Mouse (Mus musculus): ENCODE data around the gene Jak3.

Jak3 gene

GRCm38 (mm10) chr8:71665331-71666130, 10.6 kb upstream of the Jak3 start:
- DNase-seq, result peak; percentile 47

GRCm38 (mm10) chr8:71666855-71667254, 9.2 kb upstream of the Jak3 start:
- no peak for DNase-seq

DNA sequence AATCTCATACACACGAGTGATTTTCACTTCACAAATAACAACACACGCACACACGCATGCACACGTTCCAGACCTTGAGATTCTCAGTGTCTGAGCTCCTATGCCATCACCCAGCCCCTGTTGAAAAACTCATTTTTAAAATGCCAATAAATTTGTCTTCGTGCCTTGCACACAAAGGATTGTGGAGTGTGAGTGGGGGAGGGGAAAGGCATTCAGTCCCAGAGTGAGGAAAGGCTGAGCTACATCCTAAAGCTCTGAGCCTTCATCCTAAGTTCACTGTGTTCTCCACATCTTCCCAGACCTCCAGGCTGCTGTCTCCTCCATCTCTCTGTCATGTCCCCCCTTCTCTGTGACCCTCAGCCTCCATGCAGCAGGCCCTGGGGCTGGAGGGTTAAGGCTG, 8.8 kb upstream of the Jak3 start:
- no peak for DNase-seq

DNA sequence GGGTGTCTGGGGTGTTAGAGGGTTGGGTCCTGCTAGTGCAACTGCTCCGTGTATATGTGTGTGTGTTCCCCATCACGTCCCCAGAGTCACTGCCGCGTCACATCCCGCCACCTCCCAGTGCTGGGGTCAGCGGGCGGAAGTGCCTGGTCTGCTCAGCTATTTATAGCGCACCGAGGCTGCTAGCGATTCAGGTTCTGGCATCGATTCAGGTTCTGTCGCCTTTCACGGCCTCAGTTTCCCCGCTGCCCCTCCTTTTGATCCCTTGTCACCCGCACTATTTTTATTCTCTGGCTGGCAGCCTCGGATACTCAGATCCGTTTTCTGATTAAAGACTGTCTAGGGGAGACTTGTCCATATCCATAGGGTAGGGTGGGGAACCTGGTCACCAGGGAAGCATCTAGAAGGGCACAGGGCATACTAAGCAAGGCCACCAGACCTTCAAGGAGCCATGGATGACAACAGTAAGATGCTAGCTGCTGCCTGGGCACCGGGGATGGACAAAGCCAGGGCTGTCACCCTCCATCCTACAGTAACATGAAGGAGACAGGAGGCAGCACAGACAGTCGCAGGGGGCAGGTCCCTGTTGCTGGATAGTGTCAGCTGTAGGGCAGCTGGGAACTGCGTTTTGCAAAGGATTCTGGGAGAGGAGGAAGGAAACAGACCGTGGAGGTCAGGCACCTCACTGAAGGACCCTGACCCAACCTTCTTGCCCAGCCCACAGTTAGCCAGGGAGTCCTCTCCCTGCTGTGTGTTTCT, 7.7 kb upstream of the Jak3 start:
- DNase-seq, result no peak

- no peak for DNase-seq
Measured at GRCm38 (mm10) chr8:71670198-71670597, 5.9 kb upstream of the Jak3 start.

DNA sequence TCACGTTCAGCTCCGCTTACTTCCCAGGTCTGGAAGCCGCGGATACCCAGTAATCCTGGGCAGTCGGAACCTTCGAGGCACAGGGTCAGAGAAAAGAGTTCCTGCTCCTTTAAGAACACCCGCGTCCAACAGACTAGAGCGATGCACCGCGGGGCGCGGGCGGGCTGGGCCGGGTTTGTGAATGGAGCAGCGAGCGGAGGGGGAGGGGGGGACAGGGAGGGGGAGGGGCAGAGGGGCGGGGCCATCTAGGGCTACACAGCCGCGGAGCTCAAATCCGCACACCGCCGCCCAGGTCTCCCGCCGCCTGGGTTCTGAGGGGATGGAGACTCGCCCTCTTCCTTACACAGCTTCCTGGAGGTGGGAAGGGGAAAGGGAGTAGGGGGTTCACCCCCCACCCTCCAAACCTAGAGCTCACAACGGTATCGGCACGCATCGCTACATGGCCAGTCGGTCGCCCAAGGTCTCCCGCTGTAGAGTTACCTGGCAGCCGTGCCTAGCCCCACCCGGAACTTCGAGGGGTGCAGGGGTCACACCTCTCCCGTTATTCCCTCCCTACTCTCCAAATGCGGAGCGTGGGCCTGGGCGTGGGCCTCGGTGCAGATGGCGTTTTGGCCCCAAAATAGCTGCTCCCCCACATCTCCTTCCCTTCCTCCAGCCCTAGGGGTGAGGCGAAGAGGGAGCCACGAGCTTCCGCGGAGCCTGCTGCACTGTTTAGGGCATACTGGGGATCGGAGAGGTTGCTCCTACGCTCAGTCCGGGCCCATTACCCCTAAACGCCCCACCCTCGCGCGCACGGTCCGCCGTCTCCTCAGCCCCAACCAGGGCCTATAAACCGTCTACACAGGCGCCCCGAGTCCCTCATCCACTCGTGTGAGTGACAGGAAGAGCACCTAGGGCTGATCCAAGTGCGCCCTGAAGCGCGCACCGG, 5.2 kb upstream of the Jak3 start:
- DNase-seq, result no peak

- peak; percentile 91 for DNase-seq
Measured at GRCm38 (mm10) chr8:71671549-71671965, 4.5 kb upstream of the Jak3 start, which contains the start of gene Unc13a. Gene Unc13a, minus strand, starts transcription at chr8:71671757.

DNA sequence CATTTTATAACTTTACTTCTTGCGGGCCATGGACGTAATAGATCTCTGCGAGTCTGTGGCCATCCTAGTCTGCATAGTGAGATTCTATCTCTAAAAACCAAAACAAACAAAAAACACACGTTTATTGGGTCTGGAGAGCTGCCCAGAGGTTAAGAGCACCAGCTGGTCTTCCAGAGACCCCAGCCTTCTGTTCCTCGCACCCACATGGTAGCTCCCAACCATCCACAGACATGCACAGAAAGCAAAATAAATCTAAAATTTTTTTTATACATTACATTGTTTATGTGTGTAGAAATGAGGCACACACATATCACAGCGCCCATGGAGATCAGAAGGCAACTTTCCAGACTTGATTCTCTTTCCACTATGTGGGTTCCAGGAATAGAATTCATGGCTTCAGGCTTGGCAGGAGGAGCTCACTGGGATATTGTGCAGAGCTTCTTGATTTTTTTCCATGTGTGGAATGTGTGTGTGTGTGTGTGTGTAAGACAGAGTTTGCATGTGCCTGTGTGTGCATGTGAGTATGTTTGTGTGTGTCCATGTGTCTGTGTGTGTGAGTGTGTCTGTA, 3.8 kb upstream of the Jak3 start:
- DNase-seq, result no peak

- no peak for DNase-seq
Measured at GRCm38 (mm10) chr8:71674071-71674470, 2.0 kb upstream of the Jak3 start.

DNA sequence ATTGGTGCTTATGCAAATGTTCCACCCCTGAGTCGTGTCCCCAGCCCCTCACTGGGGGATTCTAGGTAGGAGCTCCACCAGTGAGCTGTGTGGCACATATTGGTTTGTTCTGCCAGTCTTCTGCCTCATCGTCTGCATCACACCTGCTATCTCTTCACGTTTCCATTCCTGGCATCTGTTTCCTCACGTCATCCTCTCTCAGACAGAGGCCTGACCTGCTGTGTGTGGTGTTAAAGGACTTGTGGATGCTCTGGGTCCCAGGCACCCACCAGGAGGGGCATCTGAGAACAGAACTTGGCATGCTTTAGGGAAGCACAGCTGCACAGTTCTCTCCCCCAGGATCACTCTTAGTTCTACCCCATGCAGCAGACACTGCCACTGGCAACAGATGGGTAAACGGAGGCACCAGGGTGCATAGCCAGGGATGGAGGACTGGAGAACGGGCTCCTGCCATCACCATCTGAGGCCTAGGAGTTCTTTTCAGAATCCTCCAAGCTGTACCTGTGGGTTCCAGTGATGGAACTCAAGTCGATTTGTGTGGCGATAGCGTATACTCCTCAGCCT, 558 bp upstream of the Jak3 start:
- no peak for DNase-seq

DNA sequence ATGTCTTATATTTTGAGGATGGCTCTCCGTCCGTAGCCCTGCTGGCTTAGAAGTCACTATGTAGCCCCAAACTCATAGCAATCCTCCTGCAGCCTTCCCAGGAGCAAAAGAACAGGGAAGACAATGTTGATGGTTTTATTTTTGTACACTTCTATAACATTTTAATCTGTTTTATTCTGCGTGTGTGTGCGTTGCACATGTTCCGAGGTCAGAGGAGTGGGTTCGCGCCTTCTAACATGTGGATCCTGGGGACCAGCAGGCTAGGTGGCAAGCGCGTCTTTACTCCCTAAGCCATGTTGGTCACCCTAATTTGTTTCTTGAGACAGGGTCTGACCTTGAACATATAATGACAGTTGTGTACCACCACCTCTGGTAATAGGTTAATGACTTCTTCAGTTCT, 707 bp downstream of the Jak3 start:
- no peak for DNase-seq

GRCm38 (mm10) chr8:71677555-71677954, 1.5 kb downstream of the Jak3 start:
- no peak for DNase-seq

GRCm38 (mm10) chr8:71678216-71678615, 2.1 kb downstream of the Jak3 start:
- DNase-seq, result no peak

DNA sequence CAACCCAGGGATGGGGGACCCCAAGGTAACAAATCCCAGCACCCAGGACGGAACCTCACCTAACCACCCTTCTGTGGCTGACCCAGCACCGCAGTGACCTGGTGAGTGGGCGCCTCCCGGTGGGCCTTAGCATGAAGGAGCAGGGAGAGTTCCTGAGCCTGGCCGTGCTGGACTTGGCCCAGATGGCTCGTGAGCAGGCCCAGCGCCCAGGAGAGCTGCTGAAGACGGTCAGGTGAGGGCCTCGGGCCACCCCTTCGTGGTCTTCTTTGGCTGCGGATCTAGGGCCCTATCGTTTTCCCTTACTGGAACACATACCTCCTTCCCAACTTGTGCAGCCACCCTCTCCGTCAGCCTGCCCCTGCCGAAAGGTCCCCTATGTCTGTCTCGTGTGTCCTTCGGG, 3.0 kb downstream of the Jak3 start:
- no peak for DNase-seq

GRCm38 (mm10) chr8:71679550-71680168, 3.6 kb downstream of the Jak3 start:
- DNase-seq, result no peak

DNA sequence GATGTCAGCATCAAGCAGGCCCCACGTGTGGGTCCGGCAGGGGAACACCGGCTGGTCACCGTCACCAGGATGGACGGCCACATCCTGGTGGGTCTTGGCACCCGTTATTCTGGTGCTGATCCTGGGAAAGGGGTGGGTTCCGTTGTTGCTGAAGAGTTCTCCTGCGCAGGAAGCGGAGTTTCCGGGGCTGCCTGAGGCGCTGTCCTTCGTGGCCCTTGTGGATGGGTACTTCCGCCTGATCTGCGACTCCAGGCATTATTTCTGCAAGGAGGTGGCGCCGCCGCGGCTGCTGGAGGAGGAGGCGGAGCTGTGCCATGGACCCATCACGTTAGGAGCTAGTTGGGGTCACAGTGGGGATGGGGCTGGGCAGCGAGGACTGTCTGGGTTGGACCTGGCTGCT, 4.4 kb downstream of the Jak3 start:
- DNase-seq, result no peak

- no peak for DNase-seq
Measured at GRCm38 (mm10) chr8:71681369-71681915, 5.3 kb downstream of the Jak3 start.

- DNase-seq, result no peak
Measured at GRCm38 (mm10) chr8:71682832-71683231, 6.7 kb downstream of the Jak3 start.

DNA sequence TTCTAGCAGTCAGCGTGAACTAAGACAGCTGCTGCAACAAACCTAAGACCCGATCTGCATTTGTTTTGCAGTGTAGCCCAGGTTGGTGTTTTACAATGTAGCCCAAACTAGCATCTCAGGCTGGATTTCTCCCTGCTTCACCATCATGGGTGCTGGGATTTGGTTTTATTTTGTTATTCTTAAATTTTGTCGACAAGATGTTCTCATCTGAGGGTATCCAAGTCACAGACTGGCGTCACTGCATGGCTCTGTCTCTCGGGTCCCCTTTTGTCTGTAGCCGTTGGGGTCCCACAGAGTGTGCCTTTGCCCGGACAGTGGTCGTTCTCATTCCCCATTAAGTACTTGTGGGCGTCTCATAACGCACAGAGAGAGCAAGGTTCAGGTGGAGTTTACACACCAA, 8.6 kb downstream of the Jak3 start:
- no peak for DNase-seq

GRCm38 (mm10) chr8:71685573-71685972, 9.5 kb downstream of the Jak3 start:
- DNase-seq, result no peak

GRCm38 (mm10) chr8:71686143-71686734, 10.1 kb downstream of the Jak3 start:
- no peak for DNase-seq
